Mouse (Mus musculus) fat pad, adult 2 months (tissue): ENCODE data around the gene Serpinb6e.

ENCODE experiments used
- DNase-seq: peaks from one replicate; pipeline ENCODE4 v3.0.0-alpha.2; 2011; ENCODE audit warnings: low read depth, low spot score; ENCODE audit errors: extremely low read depth

The Serpinb6e gene

GRCm38 (mm10) chr13:33843308-33843707, at the start of gene Serpinb6e:
Serpinb6e (minus strand) TSS chr13:33843408.
- no peak for DNase-seq

DNA sequence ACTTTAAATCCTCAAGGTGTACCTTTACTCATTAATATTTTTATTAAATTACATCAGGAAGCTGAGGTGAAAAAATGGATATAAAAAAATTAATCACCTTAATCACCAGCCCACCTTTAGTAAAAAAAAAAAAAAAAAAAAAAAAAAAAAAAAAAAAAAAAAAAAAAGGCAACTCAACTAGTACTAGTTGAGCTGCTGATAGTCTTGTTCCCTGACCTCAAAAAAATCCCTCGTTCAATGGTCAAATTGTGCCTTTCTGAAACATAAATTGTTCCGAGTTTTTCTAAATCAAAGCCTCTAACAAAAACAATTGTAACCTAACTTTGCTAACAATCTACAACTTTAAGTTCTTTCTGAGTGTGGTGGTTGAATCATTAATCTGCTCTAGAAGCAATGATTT, 12.5 kb downstream of the Serpinb6e start:
- no peak for DNase-seq

DNA sequence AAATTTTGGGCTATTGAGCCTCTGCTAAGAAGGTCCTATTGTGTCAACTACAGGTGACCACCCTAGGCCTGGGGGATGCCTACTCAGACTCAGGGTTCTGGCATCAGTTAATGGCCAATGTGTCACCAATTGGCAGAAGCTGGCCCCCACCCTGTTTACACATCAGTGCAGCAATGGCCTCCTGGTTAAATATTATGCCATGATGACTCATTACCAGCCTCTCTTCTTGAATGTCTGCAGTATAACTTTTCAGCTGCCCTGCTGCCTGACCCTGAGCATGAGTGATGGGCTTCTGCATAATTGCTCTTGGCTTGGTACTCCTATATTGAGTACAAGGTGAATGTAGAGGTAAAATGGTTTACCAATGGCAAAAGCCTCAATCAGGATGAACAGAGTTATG, 19.8 kb downstream of the Serpinb6e start:
- no peak for DNase-seq

DNA sequence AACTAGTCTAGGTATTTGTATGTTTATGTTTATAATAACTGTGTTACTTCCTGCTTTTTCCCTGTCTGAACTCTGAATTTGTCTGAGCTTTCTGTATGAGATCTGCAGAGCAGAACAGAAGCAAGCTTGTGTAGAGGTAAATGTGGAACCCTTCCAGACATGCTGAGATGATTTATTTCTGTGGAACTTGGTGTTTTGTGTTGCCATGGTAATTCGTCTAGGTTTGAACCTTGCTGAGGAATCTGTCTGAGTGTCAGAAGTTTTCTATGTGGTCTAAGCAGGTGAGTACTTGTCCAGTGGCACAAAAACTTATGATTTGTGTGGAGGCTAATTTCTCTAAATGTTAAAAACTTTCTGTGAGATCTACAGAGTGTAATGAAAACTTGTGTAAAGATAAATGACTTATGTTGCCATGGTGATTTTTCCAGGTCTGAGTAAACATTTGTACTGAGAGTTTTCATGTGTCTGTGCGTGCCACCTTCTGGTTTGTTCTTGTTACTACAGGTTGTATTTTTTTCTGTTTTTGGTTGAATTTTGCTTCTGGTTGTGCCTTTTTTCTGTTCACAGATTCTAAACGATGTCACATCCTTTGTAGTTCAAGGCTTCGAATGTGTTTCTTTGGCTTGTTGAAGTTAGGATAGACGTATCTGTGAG, 21.6 kb downstream of the Serpinb6e start:
- no peak for DNase-seq
